Mouse (Mus musculus): ENCODE measurements at regions not wholly inside any gene's neighbourhood (a gene's known extent, or its start where the extent isn't known, plus 50 kb on each side); places are given as distances from the start of the nearest gene placed in this dataset.

DNA sequence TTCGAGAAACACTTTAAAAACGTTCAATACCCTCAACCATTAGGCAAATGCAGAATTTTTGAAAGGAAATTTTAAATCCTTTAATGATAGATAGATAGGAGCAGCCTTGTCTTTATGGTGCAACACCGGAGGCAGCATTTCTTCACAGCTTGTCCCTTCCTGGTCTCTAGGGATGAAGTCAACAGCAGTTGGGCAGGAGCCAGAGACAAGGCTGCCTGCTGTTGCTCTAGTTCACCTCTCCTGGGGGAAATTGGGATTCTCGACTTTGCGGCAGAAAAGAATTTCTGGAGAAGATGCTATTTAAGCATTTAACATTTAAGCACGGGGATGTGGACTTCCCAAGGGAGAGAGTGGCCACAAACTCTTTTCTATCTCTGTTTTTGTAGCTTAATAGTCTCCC, 323.0 kb downstream of the Gja1 start:
- Histone ChIP-seq H3K4me1 (ENCODE audit: control insufficient read depth in 1 of 2, insufficient read depth in 2 of 2, low read length in 2 of 2) (no peaks in the 10 kb centered on the region), H3K9me3 (replicated peaks; ENCODE audit: insufficient read depth, low read length) (no peaks in the 10 kb centered on the region), H3K4me3 (ENCODE audit: control insufficient read depth in 1 of 2, insufficient read depth in 1 of 2, low read depth in 2 of 2, low read length in 2 of 2) (no peak overlapping the region), H3K9ac (ENCODE audit: control insufficient read depth, low read depth, low read length, poor library complexity, severe bottlenecking) (no peak overlapping the region), H3K79me2 (ENCODE audit: control insufficient read depth, insufficient read depth, low read length, poor library complexity) (no peaks in the 10 kb centered on the region), H3K36me3 (ENCODE audit: control insufficient read depth in 1 of 2, insufficient read depth in 2 of 2, low read length in 2 of 2) (no peaks in the 10 kb centered on the region), H3K27ac (ENCODE audit: control insufficient read depth, low read depth, low read length) (no peak overlapping the region), H3K27me3 (ENCODE audit: control insufficient read depth in 1 of 2, insufficient read depth in 2 of 2, low read length in 2 of 2) (no peaks in the 10 kb centered on the region)
- no peak for TF ChIP-seq BHLHE40 (IDR thresholded peaks at IDR 0.05; ENCODE audit: borderline replicate concordance, low read depth, low read length)
- TF ChIP-seq HCFC1 (IDR thresholded peaks at IDR 0.05; ENCODE audit: low read depth, low read length) = no peak
- TF ChIP-seq MAFK (IDR thresholded peaks at IDR 0.05; ENCODE audit: borderline replicate concordance, low read depth, low read length) = no peak
- no peak for TF ChIP-seq GATA1 (IDR thresholded peaks at IDR 0.05; ENCODE audit: low read depth, low read length)
- no peak for TF ChIP-seq MYB (IDR thresholded peaks at IDR 0.05; ENCODE audit: low read depth, low read length)
- no peak for TF ChIP-seq RAD21 (IDR thresholded peaks at IDR 0.05; ENCODE audit: low read depth, low read length)
- TF ChIP-seq EP300 (IDR thresholded peaks at IDR 0.05; ENCODE audit: low read depth in 1 of 2, low read length in 2 of 2) = no peak
- TF ChIP-seq NELFE (IDR thresholded peaks at IDR 0.05; ENCODE audit: low read depth, low read length) = no peak
- no peak for TF ChIP-seq USF2 (IDR thresholded peaks at IDR 0.05; ENCODE audit: borderline replicate concordance in 1 of 2, insufficient read depth in 1 of 2, low read depth in 1 of 2, low read length in 2 of 2)
- TF ChIP-seq JUND (IDR thresholded peaks at IDR 0.05; ENCODE audit: low read depth, low read length) = no peak
- TF ChIP-seq SMC3 (IDR thresholded peaks at IDR 0.05; ENCODE audit: low read depth, low read length) = no peak
- no peak for DNase-seq (ENCODE audit: low read depth, low spot score)

DNA sequence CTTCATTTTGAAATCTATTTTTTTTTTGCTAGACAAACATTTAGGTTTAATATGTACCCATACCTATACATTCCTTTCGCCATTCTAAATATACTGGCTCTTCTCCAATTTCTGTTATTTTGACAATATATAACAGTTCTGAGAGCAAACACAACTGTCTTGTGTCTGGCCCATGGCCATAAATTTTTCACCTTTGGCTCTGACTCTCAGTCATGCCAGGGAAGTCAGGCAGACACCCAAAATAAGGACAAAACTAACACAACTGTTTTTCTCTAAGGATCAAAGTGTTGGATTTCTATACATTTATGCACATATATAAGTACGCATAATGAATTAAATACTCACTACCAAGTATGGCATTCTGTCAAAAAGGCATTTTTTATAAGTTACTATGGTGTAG, 331.3 kb downstream of the Gja1 start:
- H3K4me1 ChIP-seq (ENCODE audit: control insufficient read depth in 1 of 2, insufficient read depth in 2 of 2, low read length in 2 of 2) = no peaks in the 10 kb centered on the region
- DNase-seq (ENCODE audit: low read depth, low spot score) = no peak

DNA sequence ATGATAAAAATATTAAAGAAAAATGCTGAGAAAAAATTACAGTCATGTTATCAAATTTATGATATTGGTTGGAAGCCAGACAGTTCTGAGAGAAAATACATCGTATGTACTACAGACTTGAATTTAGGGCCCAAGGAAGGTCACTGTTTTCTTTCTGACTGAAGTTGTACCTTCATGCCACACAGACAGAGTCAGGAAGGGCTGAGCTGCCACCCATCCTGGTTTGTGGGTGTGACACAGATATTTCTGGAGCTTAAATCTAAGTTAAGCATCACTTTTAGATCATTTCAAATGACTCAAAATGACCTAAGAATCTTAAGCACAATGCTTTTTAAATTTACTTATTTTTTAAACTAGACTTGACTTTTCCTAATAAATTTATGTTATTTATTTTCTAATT, 331.8 kb downstream of the Gja1 start:
- Histone ChIP-seq H3K4me1 (ENCODE audit: control insufficient read depth in 1 of 2, insufficient read depth in 2 of 2, low read length in 2 of 2) (no peaks in the 10 kb centered on the region), H3K9ac (ENCODE audit: control insufficient read depth, low read depth, low read length, poor library complexity, severe bottlenecking) (no peak overlapping the region), H3K27ac (ENCODE audit: control insufficient read depth, low read depth, low read length) (no peak overlapping the region), H3K79me2 (ENCODE audit: control insufficient read depth, insufficient read depth, low read length, poor library complexity) (no peaks in the 10 kb centered on the region), H3K27me3 (ENCODE audit: control insufficient read depth in 1 of 2, insufficient read depth in 2 of 2, low read length in 2 of 2) (no peaks in the 10 kb centered on the region), H3K36me3 (ENCODE audit: control insufficient read depth in 1 of 2, insufficient read depth in 2 of 2, low read length in 2 of 2) (no peaks in the 10 kb centered on the region), H3K4me3 (ENCODE audit: control insufficient read depth in 1 of 2, insufficient read depth in 1 of 2, low read depth in 2 of 2, low read length in 2 of 2) (no peak overlapping the region), H3K9me3 (replicated peaks; ENCODE audit: insufficient read depth, low read length) (no peaks in the 10 kb centered on the region)
- no peak for TF ChIP-seq POLR2AphosphoS2 (IDR thresholded peaks at IDR 0.05; ENCODE audit: low read length)
- TF ChIP-seq MYB (IDR thresholded peaks at IDR 0.05; ENCODE audit: low read depth, low read length) = no peak
- TF ChIP-seq USF2 (IDR thresholded peaks at IDR 0.05; ENCODE audit: borderline replicate concordance in 1 of 2, insufficient read depth in 1 of 2, low read depth in 1 of 2, low read length in 2 of 2) = no peak
- no peak for TF ChIP-seq NRF1 (IDR thresholded peaks at IDR 0.05; ENCODE audit: insufficient read depth, low read depth, low read length, poor library complexity, severe bottlenecking)
- no peak for TF ChIP-seq JUND (IDR thresholded peaks at IDR 0.05; ENCODE audit: low read depth, low read length)
- no peak for DNase-seq (ENCODE audit: low read depth, low spot score)

More for the DNA sequence above, 331.3 kb downstream of the Gja1 start:
- Histone ChIP-seq H3K27me3 (ENCODE audit: control insufficient read depth in 1 of 2, insufficient read depth in 2 of 2, low read length in 2 of 2) (no peaks in the 10 kb centered on the region), H3K79me2 (ENCODE audit: control insufficient read depth, insufficient read depth, low read length, poor library complexity) (no peaks in the 10 kb centered on the region), H3K9me3 (replicated peaks; ENCODE audit: insufficient read depth, low read length) (no peaks in the 10 kb centered on the region), H3K4me3 (ENCODE audit: control insufficient read depth in 1 of 2, insufficient read depth in 1 of 2, low read depth in 2 of 2, low read length in 2 of 2) (no peak overlapping the region), H3K27ac (ENCODE audit: control insufficient read depth, low read depth, low read length) (no peak overlapping the region), H3K36me3 (ENCODE audit: control insufficient read depth in 1 of 2, insufficient read depth in 2 of 2, low read length in 2 of 2) (no peaks in the 10 kb centered on the region), H3K9ac (ENCODE audit: control insufficient read depth, low read depth, low read length, poor library complexity, severe bottlenecking) (no peak overlapping the region)
- TF ChIP-seq EP300 (IDR thresholded peaks at IDR 0.05; ENCODE audit: low read depth in 1 of 2, low read length in 2 of 2) (no peak), POLR2AphosphoS5 (IDR thresholded peaks at IDR 0.05; ENCODE audit: borderline replicate concordance, low read depth, low read length) (no peak), SMC3 (IDR thresholded peaks at IDR 0.05; ENCODE audit: low read depth, low read length) (no peak)
